Mouse (Mus musculus) MEL-GATA-1-ER (cell line): ENCODE data around the gene Olfr507.
"Not testable (repeated sequence)": the region's sequence is repeated elsewhere in the genome, so short reads cannot be mapped to it uniquely, and the experiment has no call there.

Source experiments
- DNase-seq: peaks from one replicate; pipeline ENCODE4 v3.0.0-alpha.2; 2012; ENCODE audit warnings: low read depth; ENCODE audit errors: extremely low read depth

Olfr507 gene

GRCm38 (mm10) chr7:108621514-108621913, at the start of gene Olfr507:
Gene Olfr507 (plus strand): TSS chr7:108621814.
- DNase-seq = no peak

GRCm38 (mm10) chr7:108589797-108590196, 31.8 kb upstream of the Olfr507 start:
- no peak for DNase-seq

GRCm38 (mm10) chr7:108601916-108602315, 19.7 kb upstream of the Olfr507 start:
- DNase-seq = not testable (repeated sequence)

- no peak for DNase-seq
Measured at GRCm38 (mm10) chr7:108610487-108610886, 11.1 kb upstream of the Olfr507 start, which contains the start of gene Olfr506. Gene Olfr506 (plus strand): TSS chr7:108610787.

GRCm38 (mm10) chr7:108614110-108614509, 7.5 kb upstream of the Olfr507 start:
- DNase-seq = no peak

GRCm38 (mm10) chr7:108616781-108617180, 4.8 kb upstream of the Olfr507 start:
- not testable (repeated sequence) for DNase-seq

GRCm38 (mm10) chr7:108629694-108630093, 8.1 kb downstream of the Olfr507 start, which contains the start of gene Olfr508:
Gene Olfr508 (plus strand): TSS chr7:108629994.
- DNase-seq = no peak

GRCm38 (mm10) chr7:108651806-108652205, 30.2 kb downstream of the Olfr507 start, which contains the start of gene Olfr509:
Gene Olfr509 (minus strand): TSS chr7:108651906.
- no peak for DNase-seq

GRCm38 (mm10) chr7:108662419-108662818, 40.8 kb downstream of the Olfr507 start:
- DNase-seq = no peak

GRCm38 (mm10) chr7:108666118-108666517, 44.5 kb downstream of the Olfr507 start, which contains the start of gene Olfr510:
Gene Olfr510 (plus strand): TSS chr7:108666418.
- DNase-seq = no peak

- DNase-seq = no peak
Measured at GRCm38 (mm10) chr7:108671058-108671457, 49.4 kb downstream of the Olfr507 start.
